Mouse (Mus musculus) c-Kit-positive CD71-negative TER-119-negative erythroid progenitor cells, embryonic 14.5 days (primary cell): Measurements from ENCODE around the gene Cdk4.
A peak's percentile ranks its signal among the peaks of the same experiment; 100 is the strongest.
"Not testable (repeated sequence)": the region's sequence is repeated elsewhere in the genome, so short reads cannot be mapped to it uniquely, and the experiment has no call there.

Experiments used
- DNase-seq: peaks from one replicate; pipeline ENCODE4 v3.0.0-alpha.2; 2013; ENCODE audit warnings: low read depth

Cdk4 gene

DNA sequence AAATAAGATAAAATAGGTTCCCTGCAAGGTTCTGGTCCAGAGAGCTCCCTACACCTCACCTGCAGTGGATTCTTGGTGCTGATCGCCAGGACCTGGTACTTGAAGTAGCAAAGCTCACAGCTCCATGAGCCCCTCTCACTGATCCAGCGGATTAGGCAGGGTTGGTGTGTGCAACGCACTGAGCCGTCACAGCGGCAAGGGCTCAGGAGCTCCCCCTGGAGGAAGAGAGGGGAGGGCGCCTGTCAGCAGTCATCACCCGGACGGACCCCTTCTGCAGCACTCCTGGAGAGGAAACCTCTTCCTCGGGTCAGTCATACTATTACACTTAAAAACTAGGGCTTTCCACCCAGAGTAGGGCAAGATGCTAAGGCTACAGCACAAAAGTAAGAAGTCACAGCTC, 5.2 kb upstream of the Cdk4 start:
- DNase-seq: peak; percentile 78

DNA sequence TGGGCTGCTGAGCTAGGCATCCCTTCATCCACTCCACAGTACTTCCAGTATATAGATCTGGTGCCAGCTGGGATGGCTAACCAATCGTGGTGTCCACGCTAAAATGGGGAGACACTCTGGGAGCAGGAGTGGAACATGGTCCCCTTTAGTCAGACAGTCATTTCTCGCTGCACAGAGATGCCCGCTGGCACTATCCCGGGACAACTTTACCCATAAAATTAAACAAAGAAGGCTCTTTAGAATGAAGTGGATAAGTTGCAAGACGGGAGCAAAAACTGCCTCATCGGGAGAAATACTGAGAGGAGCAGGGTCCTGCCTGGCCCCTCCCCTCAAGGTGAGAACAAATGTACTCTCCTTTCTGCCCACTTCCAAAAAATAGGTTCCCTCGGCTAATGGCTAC, 4.6 kb upstream of the Cdk4 start:
- no peak for DNase-seq

GRCm38 (mm10) chr10:127059174-127059967, 4.0 kb upstream of the Cdk4 start:
- no peak for DNase-seq

- DNase-seq: no peak
Observed at GRCm38 (mm10) chr10:127059968-127060916, 3.1 kb upstream of the Cdk4 start, which contains the start of gene March9. Gene March9 (minus strand): TSS chr10:127060184.

- DNase-seq: no peak
Observed at GRCm38 (mm10) chr10:127061085-127061484, 2.2 kb upstream of the Cdk4 start.

DNA sequence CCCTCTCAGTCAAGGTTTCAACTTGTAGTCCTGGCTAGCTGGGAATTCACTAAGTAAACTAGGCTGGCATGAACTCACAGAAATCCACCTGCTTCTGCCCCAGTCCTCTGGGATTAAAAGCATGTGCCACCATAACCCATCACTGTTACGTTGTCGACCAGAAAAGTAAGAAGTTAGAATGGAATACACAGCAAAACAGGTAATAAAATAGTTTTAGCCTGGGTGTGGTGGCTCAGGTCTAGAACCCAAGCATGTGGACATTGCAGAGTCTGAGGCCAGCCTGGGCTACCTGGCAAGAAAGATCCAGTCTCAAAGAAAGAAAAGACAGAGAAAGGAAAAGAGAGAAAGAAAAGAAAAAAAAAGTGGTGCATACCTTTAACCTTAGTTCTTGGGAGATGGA, 1.8 kb upstream of the Cdk4 start:
- no peak for DNase-seq

GRCm38 (mm10) chr10:127062101-127062500, 1.2 kb upstream of the Cdk4 start:
- DNase-seq: not testable (repeated sequence)

DNA sequence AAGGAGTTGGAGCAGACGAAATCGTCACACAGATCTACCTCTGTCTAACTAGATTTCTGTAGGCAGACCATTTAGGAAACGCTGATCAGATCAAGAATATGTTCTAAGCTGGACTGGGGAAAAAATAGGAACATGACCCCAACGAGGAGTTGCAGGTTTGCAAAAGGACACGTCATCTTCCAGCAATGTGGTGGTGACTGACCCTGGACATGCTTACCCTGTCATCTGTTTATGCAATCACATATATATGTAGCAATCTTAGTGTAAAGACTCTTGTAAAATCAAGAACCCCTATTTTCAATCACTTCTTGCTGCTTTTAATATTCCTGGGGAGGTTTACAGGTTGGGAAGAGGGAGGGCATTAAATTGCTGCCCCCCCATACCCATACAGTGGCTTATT, 831 bp upstream of the Cdk4 start:
- DNase-seq: no peak

DNA sequence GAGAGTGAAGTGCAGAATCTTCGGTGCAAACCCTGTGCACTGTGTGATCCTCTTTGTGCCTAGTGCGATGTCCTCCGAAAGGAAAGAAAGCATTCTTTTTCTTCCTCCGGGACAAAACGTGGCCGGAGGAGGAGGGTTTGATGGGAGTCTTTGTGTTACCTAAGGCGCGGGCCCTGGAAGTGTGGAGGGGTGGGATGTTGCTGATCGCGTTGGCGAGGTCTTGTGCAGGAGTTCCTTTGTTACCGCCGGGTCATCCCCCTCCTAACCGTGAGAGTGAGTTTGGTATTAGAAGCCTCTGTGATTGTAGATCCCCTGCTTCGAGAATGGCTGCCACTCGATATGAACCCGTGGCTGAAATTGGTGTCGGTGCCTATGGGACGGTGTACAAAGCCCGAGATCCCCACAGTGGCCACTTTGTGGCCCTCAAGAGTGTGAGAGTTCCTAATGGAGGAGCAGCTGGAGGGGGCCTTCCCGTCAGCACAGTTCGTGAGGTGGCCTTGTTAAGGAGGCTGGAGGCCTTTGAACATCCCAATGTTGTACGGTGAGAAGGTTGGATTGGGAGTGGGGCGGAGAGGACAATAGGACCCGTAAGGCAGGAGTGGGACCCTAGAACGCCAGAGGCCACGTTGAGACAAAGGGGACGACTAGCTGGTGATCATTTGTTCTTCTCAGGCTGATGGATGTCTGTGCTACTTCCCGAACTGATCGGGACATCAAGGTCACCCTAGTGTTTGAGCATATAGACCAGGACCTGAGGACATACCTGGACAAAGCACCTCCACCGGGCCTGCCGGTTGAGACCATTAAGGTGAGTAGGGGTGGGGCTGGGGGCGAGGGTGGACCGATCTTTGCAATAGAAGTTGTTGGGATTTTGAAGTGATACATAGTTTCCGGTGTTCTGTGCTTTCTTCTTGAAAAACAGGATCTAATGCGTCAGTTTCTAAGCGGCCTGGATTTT, 858 bp downstream of the Cdk4 start:
- no peak for DNase-seq

DNA sequence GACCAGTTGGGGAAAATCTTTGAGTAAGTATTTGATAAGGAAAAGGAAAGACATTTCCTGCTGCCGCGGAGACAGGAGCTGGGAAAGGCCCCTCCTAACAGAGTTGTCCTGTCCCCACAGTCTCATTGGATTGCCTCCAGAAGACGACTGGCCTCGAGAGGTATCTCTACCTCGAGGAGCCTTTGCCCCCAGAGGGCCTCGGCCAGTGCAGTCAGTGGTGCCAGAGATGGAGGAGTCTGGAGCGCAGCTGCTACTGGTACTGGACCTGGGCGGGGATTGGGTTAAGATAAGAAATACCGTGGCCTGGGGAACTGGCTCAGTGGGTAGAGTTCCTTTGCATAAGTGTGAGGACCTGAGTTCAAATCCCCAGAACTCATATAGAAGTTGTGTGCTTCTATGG, 2.6 kb downstream of the Cdk4 start:
- DNase-seq: no peak

DNA sequence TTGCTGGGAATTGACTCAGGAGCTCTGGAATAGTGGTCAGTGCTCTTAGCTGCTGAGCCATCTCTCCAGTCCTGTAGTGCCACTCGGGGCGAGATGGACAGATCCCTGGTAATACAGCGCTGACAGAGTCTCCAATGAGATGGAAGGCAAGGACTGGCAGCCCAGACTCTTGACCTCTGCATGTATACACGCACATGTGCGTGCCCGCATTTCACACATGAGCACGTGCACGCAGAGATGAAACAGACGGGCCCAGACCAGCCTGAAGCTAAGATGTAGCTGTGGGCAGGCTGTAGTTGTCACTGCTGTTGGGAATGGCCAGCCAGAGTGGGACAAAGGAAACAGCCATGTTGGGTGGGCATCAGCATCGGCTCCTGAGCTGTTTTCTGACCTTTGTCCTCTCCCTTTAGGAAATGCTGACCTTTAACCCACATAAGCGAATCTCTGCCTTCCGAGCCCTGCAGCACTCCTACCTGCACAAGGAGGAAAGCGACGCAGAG, 3.2 kb downstream of the Cdk4 start:
- no peak for DNase-seq

- DNase-seq: no peak
Observed at GRCm38 (mm10) chr10:127068360-127069038, 5.2 kb downstream of the Cdk4 start.

DNA sequence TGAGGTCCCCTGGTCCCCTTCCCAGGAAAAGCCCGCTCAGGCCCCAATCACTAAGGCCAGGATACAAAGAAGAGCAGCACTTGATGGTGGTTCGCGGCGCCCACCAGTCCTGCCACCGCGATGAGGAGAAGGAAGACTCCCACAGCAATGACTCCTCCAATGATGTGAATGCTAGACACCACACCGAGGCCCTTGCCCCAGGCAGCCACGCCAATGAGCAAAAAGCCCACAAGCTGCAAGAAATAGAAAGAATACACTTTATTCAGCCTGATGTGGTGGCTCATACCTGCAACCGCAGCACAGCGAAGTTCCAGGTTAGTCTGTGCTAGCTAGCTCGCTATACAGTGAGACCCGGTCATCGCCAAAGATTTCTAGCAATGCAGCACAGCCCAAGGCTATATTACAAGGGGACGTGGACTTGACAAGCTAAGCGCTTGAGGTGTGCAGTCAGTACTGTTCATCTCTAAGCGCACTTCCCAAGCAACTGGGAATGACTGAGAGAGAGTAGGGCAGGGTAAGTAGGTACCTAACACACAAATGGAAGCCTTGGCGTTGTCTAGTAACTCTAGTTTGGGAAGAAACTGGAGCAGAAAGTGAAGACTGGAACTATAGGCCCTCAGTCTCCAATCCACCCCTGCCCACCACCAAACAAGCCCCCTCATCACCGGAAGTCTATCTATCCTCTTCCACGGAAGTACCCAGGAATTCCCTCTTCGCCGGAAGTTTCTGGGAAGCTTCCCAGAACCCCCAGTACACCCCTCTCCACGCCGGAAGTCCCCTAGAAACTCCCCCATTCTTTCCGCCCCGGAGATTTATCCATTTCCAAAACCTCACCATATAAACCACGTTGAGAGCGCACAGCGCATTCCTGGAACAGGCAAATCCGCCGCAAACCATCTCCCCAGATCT, 6.2 kb downstream of the Cdk4 start:
- DNase-seq: no peak

GRCm38 (mm10) chr10:127070190-127071121, 7.1 kb downstream of the Cdk4 start, which contains the start of gene Tspan31:
Gene Tspan31 (minus strand): TSS chr10:127070264.
- DNase-seq: peak; percentile 92

- DNase-seq: no peak
Observed at GRCm38 (mm10) chr10:127071203-127071602, 7.9 kb downstream of the Cdk4 start.

DNA sequence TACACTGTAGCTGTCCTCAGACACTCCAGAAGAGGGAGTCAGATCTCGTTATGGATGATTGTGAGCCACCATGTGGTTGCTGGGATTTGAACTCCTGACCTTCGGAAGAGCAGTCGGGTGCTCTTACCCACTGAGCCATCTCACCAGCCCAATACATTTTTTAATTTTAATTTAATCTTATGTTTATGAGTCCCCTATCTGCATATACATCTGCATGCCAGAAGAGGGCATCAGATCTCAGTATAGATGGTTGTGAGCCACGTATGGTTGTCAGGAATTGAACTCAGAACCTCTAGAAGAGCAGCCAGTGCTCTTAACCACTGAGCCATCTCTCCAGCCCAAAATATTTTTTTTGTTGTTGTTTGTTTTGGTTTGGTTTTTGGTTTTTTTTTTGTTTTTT, 8.9 kb downstream of the Cdk4 start:
- DNase-seq: not testable (repeated sequence)

DNA sequence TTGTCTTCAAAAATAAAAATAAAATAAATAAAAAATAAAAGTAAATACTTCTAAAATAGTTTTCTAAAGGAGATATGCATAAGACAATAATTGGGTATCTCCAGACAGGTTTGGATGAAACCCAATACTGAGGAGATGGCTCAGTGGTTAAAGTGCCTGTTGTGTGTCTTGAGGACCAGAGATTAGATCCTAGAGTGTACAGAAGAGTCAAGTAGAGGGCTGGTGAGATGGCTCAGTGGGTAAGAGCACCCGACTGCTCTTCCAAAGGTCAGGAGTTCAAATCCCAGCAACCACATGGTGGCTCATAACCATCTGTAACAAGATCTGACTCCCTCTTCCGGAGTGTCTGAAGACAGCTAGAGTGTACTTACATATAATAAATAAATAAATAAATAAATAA, 9.6 kb downstream of the Cdk4 start:
- not testable (repeated sequence) for DNase-seq

DNA sequence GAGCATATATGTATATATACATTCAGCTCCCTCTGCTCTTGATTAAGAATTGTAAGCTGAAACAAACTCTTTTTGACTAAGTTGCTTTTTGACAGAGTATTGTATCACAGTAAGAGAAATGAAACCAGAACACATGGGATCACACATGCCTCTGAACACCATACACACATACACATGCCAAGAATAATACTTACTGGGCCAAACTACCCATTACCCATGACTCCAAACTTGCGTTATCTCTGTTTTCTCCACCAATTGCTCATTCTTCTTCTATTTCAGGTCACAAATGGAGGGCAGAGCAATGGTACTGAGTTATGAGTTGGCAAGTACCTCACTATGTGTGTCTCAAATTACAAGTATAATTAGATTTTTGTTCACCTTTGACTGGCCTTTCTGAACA, 10.6 kb downstream of the Cdk4 start:
- DNase-seq: no peak

- DNase-seq: peak; percentile 53
Observed at GRCm38 (mm10) chr10:127075080-127075479, 11.7 kb downstream of the Cdk4 start, which contains the start of gene Agap2. Gene Agap2 (plus strand): TSS chr10:127075284.
